ENCODE assay signal across 20 mouse cellular contexts in the genomic region with DNA sequence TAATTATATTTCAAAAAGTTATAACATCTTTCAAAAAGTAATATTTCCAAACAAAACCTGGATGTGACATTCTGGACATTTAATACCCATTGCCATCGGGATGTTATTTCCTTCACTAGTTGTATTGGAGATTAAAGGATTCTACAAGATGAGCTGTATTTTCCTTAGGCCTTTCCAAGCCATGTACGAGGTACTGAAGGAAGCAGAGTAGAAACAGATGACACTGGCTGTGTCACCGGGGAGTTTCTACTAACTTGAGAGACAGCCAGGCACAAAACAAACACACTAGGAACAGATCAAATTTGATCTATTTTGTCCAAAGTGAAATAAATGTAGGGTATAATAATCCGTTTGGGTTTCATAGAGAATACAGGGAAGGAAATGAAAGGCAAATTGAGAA. TPM values are rescaled to one million over a fixed set of nuclear protein-coding genes. Genes with fewer than 3 reads are reported as not detected.
"Had no signal": no experiment of that assay in that cellular context is flagged by ENCODE, and none has a peak within 500 bp of the region (broad histone marks: within the 10 kb centered on the region; RNA-seq: fewer than 3 reads in every experiment).

No protein-coding gene starts in this region.

- DNase-seq: gastrocnemius, postnatal 14 days; gastrocnemius, postnatal 36 days; heart, postnatal 10 days; heart, postnatal 4 days; kidney, adult 18-20 months; kidney, adult 8-10 months; kidney, postnatal 10 days; kidney, postnatal 25 days; kidney, postnatal 4 days; liver; liver, embryonic 13.5 days had no signal

RNA-seq across cellular contexts. Expression of gene Ptgfr, which starts 17.6 kb away (rescaled TPM):
- total RNA-seq: granulocyte monocyte progenitor cell, adult 5-6 weeks had no signal

RNA-seq across cellular contexts. Expression of gene Ifi44l, which starts 57.1 kb away (rescaled TPM):
- total RNA-seq: gastrocnemius, postnatal 14 days; gastrocnemius, postnatal 36 days; granulocyte monocyte progenitor cell, adult 5-6 weeks; heart, adult 8-10 months; heart, postnatal 10 days; heart, postnatal 25 days; heart, postnatal 4 days; layer of hippocampus, adult 2 months; layer of hippocampus, postnatal 10 days; layer of hippocampus, postnatal 25 days; left cerebral cortex, adult 2 months; left cerebral cortex, postnatal 14 days; left cerebral cortex, postnatal 36 days had no signal
